Mouse (Mus musculus) midbrain, embryonic 11.5 days (tissue): ENCODE data around the gene Smarca2. TPM values are rescaled to one million over a fixed set of nuclear protein-coding genes. Genes with fewer than 3 reads are reported as not detected.
"Not testable (repeated sequence)": the region's sequence is repeated elsewhere in the genome, so short reads cannot be mapped to it uniquely, and the experiment has no call there.

Experiments
- ATAC-seq: fragments of 200-750 bp; cut with Nextera tagmentation; 2 replicates; pipeline ENCODE4 v1.8.0; 2017; ENCODE audit warnings: moderate TSS enrichment, moderate library complexity; ENCODE audit not compliant: low FRiP score
- DNase-seq: peaks from one replicate; pipeline ENCODE4 v3.0.0; 2015; ENCODE audit warnings: low spot score; ENCODE audit errors: missing footprints
- H3K27ac ChIP-seq: fragments of 300-500 bp; sonication (generic); 2 replicates; pipeline ENCODE4 v1.5.1; 2014; ENCODE audit warnings: low read depth, low read length
- H3K27me3 ChIP-seq: fragments of 300-500 bp; sonication (generic); 2 replicates; pipeline ENCODE4 v1.6.1; 2014; ENCODE audit warnings: mild to moderate bottlenecking, low read length, moderate library complexity, mixed read lengths; ENCODE audit not compliant: control insufficient read depth, insufficient read depth
- H3K36me3 ChIP-seq: fragments of 300-500 bp; sonication (generic); 2 replicates; pipeline ENCODE4 v1.6.1; 2014; ENCODE audit warnings: mild to moderate bottlenecking, low read length, moderate library complexity, mixed read lengths; ENCODE audit not compliant: control insufficient read depth, insufficient read depth
- H3K4me1 ChIP-seq: fragments of 300-500 bp; sonication (generic); 2 replicates; pipeline ENCODE4 v1.6.1; 2014; ENCODE audit warnings: low read length; ENCODE audit not compliant: control insufficient read depth, insufficient read depth
- H3K4me2 ChIP-seq: fragments of 300-500 bp; sonication (generic); 2 replicates; pipeline ENCODE4 v1.6.1; 2014; ENCODE audit warnings: mild to moderate bottlenecking, moderate library complexity
- H3K4me3 ChIP-seq: fragments of 300-500 bp; sonication (generic); 2 replicates; pipeline ENCODE4 v1.5.1; 2014; ENCODE audit warnings: low read depth, low read length
- H3K9ac ChIP-seq: fragments of 300-500 bp; sonication (generic); 2 replicates; pipeline ENCODE4 v1.6.1; 2014; ENCODE audit warnings: low read length
- H3K9me3 ChIP-seq: fragments of 300-500 bp; sonication (generic); 2 replicates; pipeline ENCODE4 v1.6.1; 2016; ENCODE audit warnings: low read length; ENCODE audit not compliant: control insufficient read depth
- WGBS: fragments of 180-500 bp; shearing (Covaris S2); extraction: QIAGEN DNeasy Blood & Tissue Kit; methylation state at CpG from one replicate; pipeline ENCODE4 v1.1.7; 2014; 5-methylcytosine and 5-hydroxymethylcytosine counted together
- polyA plus RNA-seq: library from polyadenylated mRNA; unstranded; fragments of >200 nt; fragmentation: Nextera tagmentation; extraction: Ambion mirVana; gene quantifications from 2 replicates; pipeline ENCODE4 v1.2.1, GENCODE M21; 2014

The Smarca2 gene
- polyA plus RNA-seq, 1 experiment from 2014 or later = 29.2 TPM

DNA sequence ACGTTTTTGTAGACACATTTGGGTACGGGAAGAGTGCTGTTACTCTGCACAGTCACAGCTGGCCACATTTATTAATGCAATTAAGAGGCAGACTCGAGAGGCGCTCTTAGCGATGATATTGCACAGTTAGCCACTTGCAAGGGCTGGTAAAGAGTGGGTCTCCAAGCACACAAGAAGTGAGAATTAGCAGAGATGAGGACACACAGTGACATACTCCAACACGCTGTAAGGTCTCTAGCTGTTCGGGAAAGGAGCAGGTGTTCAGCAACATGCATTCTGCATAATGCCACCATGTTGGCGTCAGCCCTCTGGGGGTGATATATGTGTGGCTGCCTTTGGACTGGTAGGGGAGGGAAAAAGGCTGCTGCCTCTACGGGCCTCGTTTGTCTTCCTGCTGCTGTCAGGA lies 129.9 kb downstream of the Smarca2 start:
- no peak for ATAC-seq
- WGBS = 88% methylated on average over 10 of the region's 10 CpGs
- no peak for DNase-seq
- H3K9ac ChIP-seq = no peak overlapping the region
- H3K27ac ChIP-seq = no peak overlapping the region
- H3K4me1 ChIP-seq = no peaks in the 10 kb centered on the region
- H3K9me3 ChIP-seq = no peaks in the 10 kb centered on the region
- no peaks in the 10 kb centered on the region for H3K36me3 ChIP-seq
- H3K4me3 ChIP-seq = no peak overlapping the region
- H3K4me2 ChIP-seq = no peak overlapping the region
- no peaks in the 10 kb centered on the region for H3K27me3 ChIP-seq

DNA sequence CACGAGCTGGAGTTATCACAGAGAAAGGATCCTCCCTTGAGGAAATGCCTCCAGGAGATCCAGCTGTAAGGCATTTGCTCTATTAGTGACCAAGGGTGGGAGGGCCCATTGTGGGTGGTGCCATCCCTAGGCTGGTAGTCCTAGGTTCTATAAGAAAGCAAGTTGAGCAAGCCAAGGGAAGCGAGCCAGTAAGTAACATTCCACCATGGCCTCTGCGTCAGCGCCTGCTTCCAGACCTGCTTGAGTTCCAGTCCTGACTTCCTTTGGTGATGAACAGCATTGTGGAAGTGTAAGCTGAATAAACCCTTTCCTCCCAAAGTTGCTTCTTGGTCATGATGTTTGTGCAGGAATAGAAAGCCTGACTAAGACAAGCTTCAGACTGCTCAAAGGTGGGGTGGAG lies 140.2 kb downstream of the Smarca2 start:
- not testable (repeated sequence) for ATAC-seq, H3K9me3 ChIP-seq, H3K27me3 ChIP-seq, DNase-seq, H3K4me2 ChIP-seq, H3K27ac ChIP-seq, H3K4me3 ChIP-seq, H3K36me3 ChIP-seq, H3K9ac ChIP-seq
- WGBS = 92% methylated on average over 4 of the region's 4 CpGs
- peaks cover 11% of the 10 kb centered on the region for H3K4me1 ChIP-seq

DNA sequence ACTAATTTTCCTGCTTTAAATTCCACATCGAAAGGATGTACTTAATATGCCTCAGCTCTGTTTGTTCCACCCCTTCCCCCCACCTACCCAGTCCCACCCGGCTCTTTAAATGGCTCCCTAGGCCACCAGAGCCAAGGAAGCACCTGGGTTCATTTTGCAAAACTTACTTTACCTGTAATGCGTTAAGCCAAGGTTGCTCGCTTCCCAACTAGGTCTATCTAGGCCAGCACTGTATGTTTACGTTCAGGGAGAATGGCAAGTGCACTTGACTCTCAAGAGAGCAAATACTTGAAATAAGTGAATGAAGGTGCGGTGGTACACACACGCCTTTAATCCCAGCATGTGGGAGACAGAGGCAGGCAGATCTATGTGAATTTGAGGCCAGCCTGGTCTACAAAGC lies 140.7 kb downstream of the Smarca2 start:
- DNase-seq (no peak), ATAC-seq (no peak)
- no peaks in the 10 kb centered on the region for H3K27me3 ChIP-seq
- no peak overlapping the region for H3K4me2 ChIP-seq
- H3K36me3 ChIP-seq = no peaks in the 10 kb centered on the region
- H3K27ac ChIP-seq = no peak overlapping the region
- H3K4me3 ChIP-seq = no peak overlapping the region
- H3K9ac ChIP-seq = no peak overlapping the region
- peaks cover 14% of the 10 kb centered on the region for H3K4me1 ChIP-seq
- 95% methylated on average over 7 of the region's 7 CpGs for WGBS
- H3K9me3 ChIP-seq = no peaks in the 10 kb centered on the region

DNA sequence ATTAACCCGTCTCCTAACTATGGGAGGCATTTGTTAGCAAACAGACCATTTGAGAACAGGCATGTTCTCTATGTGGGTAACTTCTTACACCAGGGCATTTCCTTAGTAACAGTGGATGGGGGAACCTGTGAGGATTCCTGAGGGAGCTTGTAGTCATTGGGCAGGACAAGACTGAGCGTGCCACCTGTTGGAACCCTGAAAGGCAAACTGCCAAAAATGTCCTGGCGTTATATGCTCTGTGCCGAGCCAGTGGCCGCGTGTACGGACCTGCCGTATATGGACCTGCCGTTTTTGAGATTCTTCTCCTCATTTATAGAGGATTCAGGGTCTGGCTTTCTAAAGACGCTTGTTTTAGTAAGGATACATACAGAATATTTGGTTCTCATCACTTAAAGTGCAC lies 141.4 kb downstream of the Smarca2 start:
- WGBS = 94% methylated on average over 10 of the region's 10 CpGs

DNA sequence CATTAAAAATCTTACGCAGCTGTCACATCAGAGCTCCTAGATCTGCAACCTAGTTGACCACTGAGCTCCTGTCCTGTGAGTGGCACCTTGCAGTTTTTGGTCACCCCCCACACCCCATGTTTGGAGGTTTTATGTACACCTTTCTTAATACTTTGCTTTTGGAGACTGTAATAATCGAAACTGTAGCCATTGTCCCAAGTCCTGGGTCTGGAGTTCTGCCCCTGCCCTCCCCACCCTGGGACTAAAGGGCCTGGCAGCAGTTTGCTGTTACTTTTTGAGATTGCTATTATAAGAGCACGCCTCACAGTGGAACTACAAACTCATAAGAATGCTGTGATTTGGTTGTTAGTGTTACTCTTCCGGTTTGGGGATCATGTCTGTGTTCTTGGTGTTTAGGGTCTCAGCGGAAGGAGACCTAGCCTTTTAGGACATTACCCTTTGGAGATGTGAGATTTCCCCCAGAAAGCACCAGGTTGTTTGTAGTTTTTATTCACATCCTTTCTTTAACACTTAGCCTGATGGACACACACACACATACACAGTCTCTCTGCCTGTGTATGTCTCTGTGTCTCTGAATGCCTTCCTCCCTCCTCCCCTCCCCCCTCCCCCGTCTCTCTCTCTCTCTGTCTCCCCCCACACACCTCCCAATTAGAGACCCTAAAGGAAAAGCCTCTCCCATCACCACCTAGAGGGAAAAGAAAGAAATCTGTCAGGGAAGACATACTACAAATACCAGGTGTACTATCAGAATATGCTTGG lies 142.0 kb downstream of the Smarca2 start:
- Histone ChIP-seq H3K9me3 (no peaks in the 10 kb centered on the region), H3K9ac (peak overlapping the region; percentile 79), H3K4me3 (peak overlapping the region; percentile 39; the same call in 1 of the 2 replicates), H3K27me3 (no peaks in the 10 kb centered on the region), H3K27ac (peak overlapping the region; percentile 98), H3K4me1 (peaks cover 14% of the 10 kb centered on the region), H3K36me3 (no peaks in the 10 kb centered on the region), H3K4me2 (peak overlapping the region; percentile 76)
- ATAC-seq (peak; percentile 55), DNase-seq (peak; percentile 88)
- 50% methylated on average over 6 of the region's 6 CpGs for WGBS

More for the DNA sequence above, 141.4 kb downstream of the Smarca2 start:
- Histone ChIP-seq H3K9ac (peak overlapping the region; percentile 79; the same call in 1 of the 2 replicates), H3K36me3 (no peaks in the 10 kb centered on the region), H3K27me3 (no peaks in the 10 kb centered on the region), H3K4me1 (peaks cover 14% of the 10 kb centered on the region), H3K27ac (peak overlapping the region; percentile 98; the same call in 1 of the 2 replicates), H3K4me3 (no peak overlapping the region), H3K9me3 (no peaks in the 10 kb centered on the region), H3K4me2 (no peak overlapping the region)
- DNase-seq = no peak
- no peak for ATAC-seq

DNA sequence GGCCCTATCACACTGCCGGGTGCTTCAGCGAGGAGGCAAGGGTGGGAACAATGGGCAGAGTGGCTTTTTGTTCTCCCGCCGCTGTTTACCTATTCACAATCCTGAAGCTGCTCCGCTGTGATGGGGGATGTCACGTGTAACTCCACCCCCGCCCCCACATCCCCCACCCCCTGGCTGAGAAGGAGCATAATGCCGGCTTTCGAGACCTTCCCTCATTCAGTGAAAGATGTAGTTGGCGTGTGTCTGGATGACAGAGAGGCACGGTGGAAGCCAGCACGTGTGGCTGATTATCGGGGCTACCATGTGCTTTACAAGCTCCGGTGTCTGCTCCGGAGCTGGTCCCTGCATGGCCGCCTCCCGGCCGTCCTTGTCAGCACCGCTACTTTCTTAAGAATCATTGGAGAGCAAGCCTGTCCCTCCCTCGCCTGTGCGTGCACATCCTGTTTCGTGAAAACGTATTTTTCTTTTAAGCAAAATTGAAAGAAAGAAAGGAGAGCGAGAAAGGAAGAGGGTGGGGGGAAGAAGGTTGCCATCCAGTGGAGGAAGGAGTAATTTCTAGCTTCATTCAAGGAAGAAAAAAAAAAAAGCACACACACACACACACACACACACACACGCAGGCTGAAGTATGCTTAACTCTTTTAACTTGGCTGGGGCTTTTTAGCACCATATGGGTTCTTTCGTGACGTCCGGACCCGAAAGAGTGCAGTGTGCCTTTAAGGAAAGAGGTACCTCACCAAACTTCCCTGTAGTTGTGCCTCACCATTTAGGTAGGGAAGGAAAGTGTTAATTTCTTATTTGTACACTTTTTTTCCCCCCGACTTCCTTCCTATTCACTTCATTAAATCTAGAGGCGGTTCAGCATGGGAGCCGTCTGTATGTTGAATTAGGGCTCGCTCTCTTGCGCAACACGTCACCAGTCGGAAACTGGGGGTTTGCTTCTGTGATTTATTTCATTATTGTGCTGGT lies 143.0 kb downstream of the Smarca2 start:
- 0% methylated on average over 36 of the region's 36 CpGs for WGBS
- H3K9ac ChIP-seq = peak overlapping the region; percentile 79

DNA sequence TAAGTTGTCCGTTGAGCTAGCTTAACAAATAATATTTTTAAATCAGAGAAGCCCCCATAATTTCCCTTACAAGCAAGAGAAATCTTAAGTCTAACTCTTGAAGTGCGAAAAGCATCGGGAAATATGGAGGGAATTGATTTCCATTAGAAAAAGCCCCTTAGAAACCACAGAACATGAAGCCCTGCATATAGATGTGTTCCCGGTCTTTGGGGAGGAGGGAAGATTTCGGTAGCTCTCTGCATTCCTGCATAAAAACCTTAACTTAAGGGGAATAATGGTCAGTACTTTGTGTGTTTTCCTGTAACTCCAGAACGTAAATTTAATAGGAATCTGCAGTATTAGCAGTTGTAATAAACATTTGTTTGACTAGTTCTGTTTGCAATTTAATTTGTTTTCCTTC lies 143.8 kb downstream of the Smarca2 start:
- WGBS = 2% methylated on average over 6 of the region's 6 CpGs
- no peak for ATAC-seq

More for the DNA sequence above, 143.0 kb downstream of the Smarca2 start:
- Histone ChIP-seq H3K4me1 (peaks cover 14% of the 10 kb centered on the region), H3K27ac (peak overlapping the region; percentile 98), H3K4me3 (peak overlapping the region; percentile 39), H3K27me3 (no peaks in the 10 kb centered on the region), H3K4me2 (peak overlapping the region; percentile 76), H3K36me3 (no peaks in the 10 kb centered on the region), H3K9me3 (no peaks in the 10 kb centered on the region)
- DNase-seq (peak; percentile 97), ATAC-seq (peak; percentile 93)

DNA sequence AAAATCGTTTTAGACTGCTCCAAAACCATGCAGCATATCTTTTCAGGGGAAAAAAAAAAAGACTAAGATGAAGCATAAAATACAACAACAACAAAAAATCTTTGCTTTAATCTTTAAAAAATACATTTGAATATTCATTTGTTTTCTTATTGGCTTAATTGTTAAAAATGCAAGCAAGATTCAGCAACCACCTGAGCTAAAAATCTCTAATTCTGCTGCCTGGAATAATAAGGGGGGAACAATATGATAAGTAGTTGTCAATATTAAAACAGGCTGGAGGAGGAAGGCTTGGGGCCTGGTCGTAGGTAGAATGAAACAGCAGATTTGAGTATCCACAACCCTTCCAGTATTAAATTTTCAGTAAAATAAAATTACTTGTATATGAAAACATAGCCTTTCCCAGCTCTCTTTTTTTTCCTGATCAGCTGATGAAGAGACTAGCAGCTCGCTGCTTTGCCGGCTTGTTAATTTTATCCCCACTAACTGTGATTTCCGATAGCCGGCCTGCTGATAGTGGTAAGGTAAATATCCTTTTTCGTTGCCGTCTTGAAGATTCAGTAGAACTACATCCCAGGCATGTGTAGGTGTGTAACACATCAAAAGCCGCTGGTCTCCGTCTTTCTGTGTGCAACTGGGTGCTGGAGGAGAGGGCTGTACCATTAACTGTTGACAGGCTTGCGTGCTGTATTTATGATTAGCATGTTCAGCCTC lies 144.7 kb downstream of the Smarca2 start:
- H3K27ac ChIP-seq = peak overlapping the region; percentile 98
- peaks cover 14% of the 10 kb centered on the region for H3K4me1 ChIP-seq
- no peak for ATAC-seq
- no peaks in the 10 kb centered on the region for H3K36me3 ChIP-seq
- H3K4me2 ChIP-seq = peak overlapping the region; percentile 76
- DNase-seq = peak; percentile 92
- H3K4me3 ChIP-seq = peak overlapping the region; percentile 39; the same call in 1 of the 2 replicates
- no peaks in the 10 kb centered on the region for H3K9me3 ChIP-seq
- 39% methylated on average over 11 of the region's 11 CpGs for WGBS
- H3K27me3 ChIP-seq = no peaks in the 10 kb centered on the region
- H3K9ac ChIP-seq = peak overlapping the region; percentile 79

More for the DNA sequence above, 143.8 kb downstream of the Smarca2 start:
- Histone ChIP-seq H3K9ac (peak overlapping the region; percentile 79), H3K9me3 (no peaks in the 10 kb centered on the region), H3K4me1 (peaks cover 14% of the 10 kb centered on the region), H3K4me3 (peak overlapping the region; percentile 39), H3K27ac (peak overlapping the region; percentile 98), H3K4me2 (peak overlapping the region; percentile 76), H3K36me3 (no peaks in the 10 kb centered on the region), H3K27me3 (no peaks in the 10 kb centered on the region)
- DNase-seq = peak; percentile 92
